Mouse (Mus musculus) CH12.LX (cell line): ENCODE results near the gene Il12rb1.

Source experiments
- NRF1 ChIP-seq: IDR thresholded peaks from 2 replicates; pipeline ENCODE4 v1.6.1; 2014; ENCODE audit warnings: low read depth, mild to moderate bottlenecking, inconsistent platforms, low read length, improper control_type of control experiment, moderate library complexity
- POLR2A ChIP-seq: IDR thresholded peaks from 2 replicates; pipeline ENCODE4 v1.6.1; 2011; ENCODE audit warnings: low read depth, mild to moderate bottlenecking, improper control_type of control experiment, low read length
- TBP ChIP-seq: conservative IDR thresholded peaks from 2 replicates; pipeline ENCODE4 v1.6.1; 2011; ENCODE audit warnings: low read depth, low read length, improper control_type of control experiment
- TCF12 ChIP-seq: IDR thresholded peaks from 2 replicates; pipeline ENCODE4 v1.6.1; 2014; ENCODE audit warnings: low read depth, mild to moderate bottlenecking, inconsistent platforms, low read length, improper control_type of control experiment
- USF1 ChIP-seq: IDR thresholded peaks from 2 replicates; pipeline ENCODE4 v1.6.1; 2014; ENCODE audit warnings: low read depth, mild to moderate bottlenecking, inconsistent platforms, low read length, improper control_type of control experiment

GRCm38 (mm10) chr8:70850132-70850845, 42.0 kb downstream of the Il12rb1 start:
- TF ChIP-seq NRF1 = no peak
- no peak for TF ChIP-seq USF1
- TF ChIP-seq TBP = no peak
- TF ChIP-seq POLR2A = no peak
- no peak for TF ChIP-seq TCF12
